Mouse (Mus musculus) retina, postnatal 1 day (tissue): ENCODE results near the gene 9530002B09Rik.

Experiments used
- DNase-seq: peaks from one replicate; pipeline ENCODE4 v3.0.0-alpha.2; 2012

Gene 9530002B09Rik

GRCm38 (mm10) chr4:122688975-122689374, at the start of gene 9530002B09Rik:
9530002B09Rik (plus strand) TSS chr4:122689275.
- no peak for DNase-seq
